Mouse (Mus musculus) heart, embryonic 11.5 days (tissue): ENCODE measurements around the gene Nxf1. TPM values are rescaled to one million over a fixed set of nuclear protein-coding genes. Genes with fewer than 3 reads are reported as not detected.

Experiments
- ATAC-seq: fragments of 200-750 bp; cut with Nextera tagmentation; replicated peaks from 2 replicates; pipeline ENCODE4 v1.8.0; 2017; ENCODE audit warnings: moderate library complexity; ENCODE audit not compliant: insufficient number of reproducible peaks, low FRiP score, low TSS enrichment
- H3K27ac ChIP-seq: fragments of 300-500 bp; sonication (generic); 2 replicates; pipeline ENCODE4 v1.5.1; 2014; ENCODE audit warnings: mild to moderate bottlenecking, low read depth, low read length
- H3K27me3 ChIP-seq: fragments of 300-500 bp; sonication (generic); 2 replicates; pipeline ENCODE4 v1.6.1; 2014; ENCODE audit warnings: mild to moderate bottlenecking, low read length, mixed read lengths; ENCODE audit not compliant: control insufficient read depth, insufficient read depth
- H3K36me3 ChIP-seq: fragments of 300-500 bp; sonication (generic); 2 replicates; pipeline ENCODE4 v1.6.1; 2014; ENCODE audit warnings: mild to moderate bottlenecking, low read length, moderate library complexity, mixed read lengths; ENCODE audit not compliant: control insufficient read depth, insufficient read depth
- H3K4me1 ChIP-seq: fragments of 300-500 bp; sonication (generic); 2 replicates; pipeline ENCODE4 v1.6.1; 2014; ENCODE audit warnings: low read length; ENCODE audit not compliant: control insufficient read depth, insufficient read depth
- H3K4me2 ChIP-seq: fragments of 300-500 bp; sonication (generic); 2 replicates; pipeline ENCODE4 v1.6.1; 2014; ENCODE audit warnings: mild to moderate bottlenecking, moderate library complexity
- H3K4me3 ChIP-seq: fragments of 300-500 bp; sonication (generic); 2 replicates; pipeline ENCODE4 v1.5.1; 2014; ENCODE audit warnings: low read depth, low read length
- H3K9ac ChIP-seq: fragments of 300-500 bp; sonication (generic); 2 replicates; pipeline ENCODE4 v1.6.1; 2014; ENCODE audit warnings: mild to moderate bottlenecking, low read depth, low read length, moderate library complexity
- H3K9me3 ChIP-seq: fragments of 300-500 bp; sonication (generic); replicated peaks from 2 replicates; pipeline ENCODE4 v1.6.1; 2016; ENCODE audit warnings: low read length; ENCODE audit not compliant: control insufficient read depth
- WGBS: fragments of 180-500 bp; shearing (Covaris S2); extraction: QIAGEN DNeasy Blood & Tissue Kit; methylation state at CpG from one replicate; pipeline ENCODE4 v1.1.7; 2014; ENCODE audit not compliant: insufficient replicate concordance; 5-methylcytosine and 5-hydroxymethylcytosine counted together
- polyA plus RNA-seq: library from polyadenylated mRNA; unstranded; fragments of >200 nt; fragmentation: Nextera tagmentation; extraction: Ambion mirVana; gene quantifications from 2 replicates; pipeline ENCODE4 v1.2.1, GENCODE M21; 2014

The Nxf1 gene
- polyA plus RNA-seq, 1 experiment from 2014 or later, result 126 TPM

DNA sequence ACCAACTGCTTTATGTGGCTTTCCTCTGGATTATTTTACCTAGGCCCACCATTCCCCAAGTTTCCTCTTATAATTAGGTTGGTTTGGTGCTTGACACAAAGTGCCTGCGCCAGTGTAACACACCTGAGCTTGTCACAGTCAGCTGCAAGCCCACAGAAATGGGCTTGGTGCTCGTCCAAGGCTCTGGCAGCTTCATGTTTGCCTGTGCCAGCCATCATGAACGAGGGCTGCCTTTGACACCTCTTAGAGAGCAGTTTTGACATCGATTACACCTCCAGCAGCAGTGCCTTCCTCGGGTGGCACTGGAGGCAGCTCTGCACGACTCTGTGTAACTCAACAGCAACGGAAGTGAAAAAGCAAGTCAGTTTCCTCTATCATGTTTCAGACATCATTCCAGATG lies 33.3 kb downstream of the Nxf1 start:
- Histone ChIP-seq H3K36me3 (peaks cover 26% of the 10 kb centered on the region), H3K27ac (no peak overlapping the region), H3K4me3 (no peak overlapping the region), H3K9ac (no peak overlapping the region), H3K27me3 (no peaks in the 10 kb centered on the region), H3K4me1 (no peaks in the 10 kb centered on the region), H3K4me2 (no peak overlapping the region), H3K9me3 (no peaks in the 10 kb centered on the region)
- WGBS, result 70% methylated on average over 7 of the region's 7 CpGs
- no peak for ATAC-seq

DNA sequence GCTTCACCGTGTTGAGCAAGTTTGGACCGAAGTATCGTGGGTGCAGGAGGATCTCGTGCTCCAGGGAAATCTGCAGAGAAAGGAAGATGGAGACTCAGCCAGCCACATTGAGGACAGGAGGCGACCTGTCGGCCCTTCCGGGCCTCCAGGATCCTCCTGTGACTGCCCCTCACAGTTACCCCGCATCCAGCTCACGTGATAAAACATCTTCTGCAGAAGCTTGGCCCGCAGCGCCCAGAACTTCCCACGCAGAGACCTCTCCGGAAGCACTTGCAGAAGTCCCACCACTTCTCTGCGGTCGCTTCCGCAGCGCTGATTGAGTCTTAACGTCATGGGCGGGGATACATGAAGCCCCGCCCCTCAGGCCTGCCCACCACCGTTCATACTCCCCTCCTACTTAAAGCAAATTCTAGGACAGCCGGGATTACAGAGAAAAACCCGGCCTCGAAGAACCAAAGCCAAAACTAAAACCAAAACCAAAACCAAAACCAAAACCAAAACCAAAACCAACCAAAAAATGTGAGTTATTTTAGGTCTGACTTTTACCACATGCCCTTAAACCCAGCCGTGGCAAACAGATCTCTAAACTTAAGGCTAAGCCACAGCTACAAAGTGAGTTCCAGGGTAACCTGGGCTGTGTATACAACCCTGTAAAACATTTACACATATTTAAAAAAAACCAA lies 41.5 kb downstream of the Nxf1 start, which contains the start of gene Polr2g:
Gene Polr2g (minus strand): TSS at position 314 of the 683 bp plus-strand sequence.
- peaks cover 7% of the 10 kb centered on the region; the same call in 1 of the 2 replicates for H3K4me1 ChIP-seq
- peak within 1 kb of the TSS; percentile 70 for H3K27ac ChIP-seq
- 2% methylated on average over 25 of the region's 25 CpGs for WGBS
- peak; percentile 82 for ATAC-seq
- H3K4me3 ChIP-seq, result peak within 1 kb of the TSS; percentile 91
- H3K27me3 ChIP-seq, result no peaks in the 10 kb centered on the region
- peaks cover 17% of the 10 kb centered on the region for H3K36me3 ChIP-seq
- H3K9me3 ChIP-seq, result no peaks in the 10 kb centered on the region
- peak within 1 kb of the TSS; percentile 94 for H3K9ac ChIP-seq
- peak within 1 kb of the TSS; percentile 77 for H3K4me2 ChIP-seq

DNA sequence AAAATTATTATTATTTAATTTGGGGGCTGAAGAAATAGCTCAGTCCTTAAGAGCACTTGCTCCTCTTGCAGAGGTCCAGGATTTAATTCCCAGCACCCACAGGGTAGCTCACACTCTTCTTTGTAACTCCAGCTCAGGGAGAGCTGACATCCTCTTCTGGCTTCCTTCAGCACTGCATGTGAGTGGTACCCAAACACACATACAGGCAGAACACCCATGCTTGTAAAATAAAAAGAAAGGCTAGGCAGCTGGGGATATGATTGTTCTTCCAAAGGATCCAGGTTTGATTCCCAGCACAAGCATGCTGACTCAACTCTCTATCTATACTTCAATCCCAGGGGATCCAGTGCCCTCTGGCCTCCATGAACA lies 42.1 kb downstream of the Nxf1 start:
- Histone ChIP-seq H3K9me3 (no peaks in the 10 kb centered on the region), H3K36me3 (peaks cover 12% of the 10 kb centered on the region), H3K4me2 (peak overlapping the region; percentile 77), H3K9ac (peak overlapping the region; percentile 94; the same call in 1 of the 2 replicates), H3K27me3 (no peaks in the 10 kb centered on the region), H3K4me3 (peak overlapping the region; percentile 91), H3K4me1 (peaks cover 7% of the 10 kb centered on the region; the same call in 1 of the 2 replicates), H3K27ac (no peak overlapping the region)
- no peak for ATAC-seq

DNA sequence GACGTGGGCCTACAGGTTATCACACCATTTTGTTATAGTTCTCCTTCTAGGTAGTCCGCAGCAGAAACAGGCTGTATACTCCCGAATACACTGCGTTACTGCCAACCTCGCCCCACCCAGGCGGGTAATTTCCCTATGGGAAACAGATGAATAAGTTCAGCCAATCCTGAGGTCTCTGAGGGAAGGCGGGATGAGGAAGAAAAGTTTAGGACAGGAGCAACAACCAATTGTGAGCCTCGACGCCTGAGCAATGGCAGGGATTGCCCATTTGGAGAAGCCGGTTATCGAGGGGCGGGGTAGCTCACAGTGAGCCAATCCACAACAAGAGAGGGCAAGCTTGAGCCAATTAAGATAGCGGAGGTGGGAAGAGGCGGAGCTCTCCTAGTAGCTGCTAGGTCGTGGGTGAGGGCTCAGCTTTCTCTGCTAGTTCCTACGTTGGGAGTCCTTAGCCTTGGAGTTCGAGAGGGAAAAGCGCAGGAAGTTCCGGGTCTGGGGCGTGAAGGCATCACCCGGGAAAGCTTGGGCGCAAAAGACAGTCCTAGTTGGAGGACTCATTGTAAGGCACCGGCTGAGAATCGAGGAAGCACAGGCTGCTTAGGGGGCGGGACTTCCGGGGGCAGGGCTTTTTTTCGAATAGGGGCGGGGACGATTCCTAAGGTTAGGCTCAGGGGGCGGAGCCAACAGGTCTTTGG lies 45.4 kb downstream of the Nxf1 start, which contains the start of gene Zbtb3:
Gene Zbtb3 (plus strand): TSS at position 426 of the 692 bp plus-strand sequence.
- WGBS, result under 1% methylated on average over 30 of the region's 30 CpGs
- peaks cover 4% of the 10 kb centered on the region for H3K36me3 ChIP-seq
- no peaks in the 10 kb centered on the region for H3K9me3 ChIP-seq
- peak within 1 kb of the TSS; percentile 82 for H3K27ac ChIP-seq
- peak within 1 kb of the TSS; percentile 63 for H3K4me3 ChIP-seq
- H3K4me1 ChIP-seq, result peaks cover 7% of the 10 kb centered on the region; the same call in 1 of the 2 replicates
- H3K27me3 ChIP-seq, result no peaks in the 10 kb centered on the region
- H3K9ac ChIP-seq, result peak within 1 kb of the TSS; percentile 69
- ATAC-seq, result peak; percentile 94
- peak within 1 kb of the TSS; percentile 88 for H3K4me2 ChIP-seq

DNA sequence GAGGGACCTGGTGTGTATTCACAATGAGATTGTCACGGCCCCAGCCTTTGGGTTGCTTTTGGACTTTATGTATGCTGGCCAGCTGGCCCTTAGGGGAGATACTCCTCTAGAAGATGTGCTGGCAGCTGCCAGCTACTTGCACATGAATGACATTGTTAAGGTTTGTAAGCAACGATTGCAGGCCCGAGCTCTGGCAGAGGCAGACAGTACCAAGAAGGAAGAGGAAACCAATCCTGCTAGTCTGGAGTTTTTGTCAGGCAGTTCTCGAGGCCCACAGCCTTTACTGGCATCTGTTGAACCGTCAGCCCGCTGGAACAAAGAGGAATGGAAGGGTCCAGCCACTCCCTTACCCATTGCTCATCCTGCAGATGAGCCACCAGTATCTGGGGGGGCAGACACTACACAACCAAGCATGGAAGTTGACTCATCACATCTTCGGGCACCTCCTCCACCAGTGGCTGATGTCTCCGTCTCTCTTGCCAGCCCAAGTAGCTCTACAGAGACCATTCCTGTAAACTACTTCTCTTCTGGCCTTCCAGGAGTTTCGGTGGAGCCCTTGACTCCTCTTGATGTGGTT lies 46.4 kb downstream of the Nxf1 start:
- Histone ChIP-seq H3K4me1 (peaks cover 3% of the 10 kb centered on the region; the same call in 1 of the 2 replicates), H3K9me3 (no peaks in the 10 kb centered on the region), H3K36me3 (peaks cover 4% of the 10 kb centered on the region), H3K27me3 (no peaks in the 10 kb centered on the region), H3K9ac (no peak overlapping the region), H3K4me3 (peak overlapping the region; percentile 63), H3K4me2 (peak overlapping the region; percentile 88), H3K27ac (0 out of 2 replicates have a peak overlapping the region, but pooled peaks have one; percentile 82)
- ATAC-seq, result no peak
- 91% methylated on average over 9 of the region's 9 CpGs for WGBS

DNA sequence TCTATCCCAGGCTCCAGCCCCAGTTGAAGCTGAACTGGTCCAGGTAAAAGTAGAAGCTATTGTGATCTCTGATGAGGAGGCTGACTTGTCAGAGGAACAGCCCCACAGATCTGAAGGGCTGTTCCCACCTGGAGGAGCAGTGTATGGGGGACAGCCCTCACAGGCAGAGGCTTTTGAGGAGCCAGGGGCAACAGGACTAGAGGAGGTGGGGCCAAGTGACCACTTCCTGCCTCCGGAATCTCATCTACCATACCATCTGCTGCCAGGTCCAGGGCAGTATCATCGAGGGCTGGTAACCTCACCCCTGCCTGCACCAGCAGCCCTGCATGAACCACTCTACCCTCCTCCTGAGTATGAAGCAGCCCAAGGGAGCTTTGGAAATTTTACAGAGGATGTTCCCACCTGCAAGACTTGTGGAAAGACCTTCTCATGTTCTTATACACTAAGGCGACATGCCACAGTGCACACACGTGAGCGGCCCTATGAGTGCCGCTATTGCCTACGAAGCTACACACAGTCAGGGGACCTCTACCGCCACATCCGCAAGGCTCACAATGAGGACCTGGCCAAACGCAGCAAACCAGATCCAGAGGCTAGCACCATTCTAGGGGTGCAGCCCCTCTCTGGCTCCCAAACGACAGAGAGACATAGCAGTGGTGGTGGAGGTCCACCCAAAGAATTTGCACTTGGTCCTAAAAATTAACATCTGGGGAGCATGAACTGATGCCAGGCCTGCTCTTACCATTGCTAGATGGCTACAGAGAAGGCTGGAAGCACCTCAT lies 47.2 kb downstream of the Nxf1 start:
- Histone ChIP-seq H3K27me3 (no peaks in the 10 kb centered on the region), H3K36me3 (peaks cover 4% of the 10 kb centered on the region), H3K4me2 (no peak overlapping the region), H3K4me3 (no peak overlapping the region), H3K9me3 (no peaks in the 10 kb centered on the region), H3K4me1 (peaks cover 3% of the 10 kb centered on the region; the same call in 1 of the 2 replicates), H3K27ac (no peak overlapping the region), H3K9ac (no peak overlapping the region)
- 85% methylated on average over 11 of the region's 11 CpGs for WGBS
- ATAC-seq, result no peak

DNA sequence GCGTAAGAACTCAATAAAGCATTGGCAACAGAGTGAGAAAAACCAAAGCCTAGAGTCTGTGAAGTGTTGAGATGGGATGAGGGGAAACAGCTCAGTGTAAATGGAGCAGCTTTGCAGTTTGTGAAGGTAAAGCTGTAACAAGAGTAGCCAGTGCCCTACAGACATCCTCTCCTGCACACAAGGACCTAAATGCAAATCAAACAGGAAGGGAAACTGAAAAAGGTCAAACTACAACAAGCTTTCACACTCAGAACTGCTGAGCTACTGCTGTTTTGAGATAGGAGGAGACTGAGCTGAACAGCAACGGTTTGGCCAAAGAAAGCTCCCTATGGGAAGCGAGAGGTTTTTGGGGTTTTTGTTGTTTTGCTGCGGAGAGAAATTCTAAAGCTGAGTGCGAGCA lies 49.9 kb downstream of the Nxf1 start:
- H3K4me3 ChIP-seq, result no peak overlapping the region
- peaks cover 10% of the 10 kb centered on the region for H3K36me3 ChIP-seq
- H3K4me1 ChIP-seq, result peaks cover 3% of the 10 kb centered on the region; the same call in 1 of the 2 replicates
- no peak overlapping the region for H3K9ac ChIP-seq
- H3K27me3 ChIP-seq, result no peaks in the 10 kb centered on the region
- 92% methylated on average over 5 of the region's 5 CpGs for WGBS
- H3K9me3 ChIP-seq, result no peaks in the 10 kb centered on the region
- no peak overlapping the region for H3K4me2 ChIP-seq
- H3K27ac ChIP-seq, result no peak overlapping the region
- no peak for ATAC-seq

DNA sequence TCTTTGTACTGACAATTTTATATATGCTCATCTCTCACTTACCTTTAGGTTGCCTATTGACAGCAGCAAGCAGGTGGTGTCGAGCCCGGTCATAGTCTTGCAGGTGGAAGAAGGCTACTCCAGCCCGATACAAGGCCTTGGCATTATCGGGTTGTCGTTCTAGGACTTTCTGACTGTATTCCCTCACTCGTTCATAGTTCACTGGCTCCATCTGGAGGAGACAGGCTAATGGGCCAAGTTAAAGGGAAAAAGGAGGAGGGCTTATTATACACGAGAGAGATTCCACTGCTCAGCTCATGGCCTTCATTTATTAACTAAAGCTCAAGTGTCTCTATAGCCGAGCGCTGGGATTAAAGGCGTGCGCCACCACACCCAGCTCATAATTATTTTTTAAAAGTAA lies 58.9 kb downstream of the Nxf1 start:
- peaks cover 7% of the 10 kb centered on the region for H3K4me1 ChIP-seq
- ATAC-seq, result no peak
- no peak overlapping the region for H3K27ac ChIP-seq
- H3K27me3 ChIP-seq, result no peaks in the 10 kb centered on the region
- no peak overlapping the region for H3K4me3 ChIP-seq
- H3K9ac ChIP-seq, result no peak overlapping the region
- no peak overlapping the region for H3K4me2 ChIP-seq
- H3K9me3 ChIP-seq, result no peaks in the 10 kb centered on the region
- 85% methylated on average over 11 of the region's 11 CpGs for WGBS
- H3K36me3 ChIP-seq, result peaks cover 9% of the 10 kb centered on the region
